ENCODE assay signal across 1 mouse cellular context in the genomic region with DNA sequence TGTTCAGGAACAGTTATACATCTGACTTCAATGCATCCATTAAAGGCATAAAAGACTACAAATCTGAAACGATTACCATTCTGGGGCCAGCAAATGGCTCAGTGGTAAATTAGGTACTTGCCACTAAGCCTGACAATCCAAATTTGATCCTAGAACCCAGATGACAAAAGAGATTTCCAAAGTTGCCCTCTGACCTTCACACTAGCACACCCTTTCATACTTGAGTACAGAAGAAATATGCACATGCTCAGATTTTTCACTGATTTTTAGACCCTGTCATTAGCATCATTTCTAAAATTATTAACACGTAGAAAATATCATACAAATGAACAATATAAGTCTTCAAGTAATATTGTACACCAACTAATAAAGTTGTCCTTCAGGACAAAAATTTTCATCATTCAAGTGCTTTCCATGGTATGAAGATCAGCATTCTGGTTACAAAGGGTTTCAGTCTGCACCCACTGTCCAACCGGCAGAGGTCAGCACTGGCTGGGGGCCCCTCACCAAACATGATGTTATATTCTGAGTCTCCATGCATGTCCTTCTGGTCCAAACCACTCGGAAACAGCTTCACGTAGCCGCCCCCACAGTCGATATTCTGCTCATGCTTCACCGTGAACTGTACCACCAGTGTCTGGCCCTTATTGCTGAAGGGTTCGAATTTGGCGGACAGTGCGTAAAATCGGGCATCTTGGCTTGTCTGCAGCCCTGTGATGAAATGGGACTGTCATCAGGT.
TF ChIP-seq lines count a peak whose summit lies in the region.

No protein-coding gene starts in this region.

TF ChIP-seq in MEL, 35 proteins besides CTCF, POLR2A, EP300 and RAD21:
- TF ChIP-seq NELFE (IDR thresholded peaks at IDR 0.05; ENCODE audit: low read depth, low read length), result no peak
- TF ChIP-seq CHD1 (IDR thresholded peaks at IDR 0.05; ENCODE audit: low read depth, low read length), result peak; percentile 97
- no peak; the same call in 1 of the 2 replicates for TF ChIP-seq POLR2AphosphoS5 (IDR thresholded peaks at IDR 0.05; ENCODE audit: borderline replicate concordance, low read depth, low read length)
- TF ChIP-seq SIN3A (IDR thresholded peaks at IDR 0.05; ENCODE audit: low read length), result peak; percentile 18; the same call in 1 of the 2 replicates
- no peak for TF ChIP-seq TCF12 (IDR thresholded peaks at IDR 0.05; ENCODE audit: low read depth, low read length)
